Mouse (Mus musculus): ENCODE results near the gene Stxbp6.

GRCm38 (mm10) chr12:44939106-44939505 lies 135.4 kb downstream of the Stxbp6 start:
- TF ChIP-seq POLR2A (IDR thresholded peaks at IDR 0.05; ENCODE audit: insufficient read depth, low read length) (no peak), CTCF (IDR thresholded peaks at IDR 0.05; ENCODE audit: low read depth, low read length) (no peak), EP300 (IDR thresholded peaks at IDR 0.05; ENCODE audit: insufficient read depth, low read depth, low read length) (no peak)
